Mouse (Mus musculus) testis, adult 2 months (tissue): ENCODE measurements around the gene Thumpd3.

Experiments
- CTCF ChIP-seq: fragments of 200-500 bp; IDR thresholded peaks from 2 replicates; pipeline ENCODE4 v1.5.1; 2012; ENCODE audit warnings: low read depth, mild to moderate bottlenecking, inconsistent platforms, low read length, moderate library complexity; ENCODE audit not compliant: control insufficient read depth, insufficient read depth, insufficient replicate concordance
- POLR2A ChIP-seq: fragments of 200-500 bp; IDR thresholded peaks from 2 replicates; pipeline ENCODE4 v1.6.1; 2012; ENCODE audit warnings: low read depth, mild to moderate bottlenecking, inconsistent platforms, low read length, moderate library complexity; ENCODE audit not compliant: control insufficient read depth

GRCm38 (mm10) chr6:113109378-113109777 lies 63.4 kb downstream of the Thumpd3 start:
- TF ChIP-seq CTCF, result no peak
- TF ChIP-seq POLR2A, result no peak
